Mouse (Mus musculus) heart, postnatal 0 days (tissue): ENCODE measurements at regions not wholly inside any gene's neighbourhood (a gene's known extent, or its start where the extent isn't known, plus 50 kb on each side); places are given as distances from the start of the nearest gene placed in this dataset.

Source experiments
- CTCF ChIP-seq: IDR thresholded peaks from 2 replicates; pipeline ENCODE4 v1.5.1; 2016; ENCODE audit warnings: antibody characterized with exemption, control low read depth, low read depth
- EP300 ChIP-seq: IDR thresholded peaks from 2 replicates; pipeline ENCODE4 v1.6.1; 2016; ENCODE audit warnings: antibody characterized with exemption, low read depth

DNA sequence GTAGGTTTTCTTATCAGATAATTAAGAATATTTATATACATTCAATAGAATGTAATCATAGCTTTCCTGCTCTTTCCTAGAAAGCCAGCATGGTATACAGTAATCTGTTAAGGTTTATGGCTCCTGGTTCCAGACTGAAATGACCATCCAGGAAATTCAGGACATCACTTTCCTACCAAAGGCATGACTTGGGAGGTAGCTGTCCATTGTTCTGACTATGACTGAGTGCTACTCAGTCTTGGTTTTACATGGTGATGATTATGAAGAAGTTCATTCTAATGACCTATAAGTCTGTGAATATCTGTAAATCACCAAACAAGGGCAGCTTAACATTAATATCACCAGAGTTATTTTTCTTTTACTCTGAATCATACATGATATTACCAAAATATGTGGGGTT is 191.4 kb upstream of the Mbnl1 start:
- no peak for TF ChIP-seq CTCF
- TF ChIP-seq EP300 = no peak
